Mouse (Mus musculus): ENCODE measurements around the gene Barhl2. TPM values are rescaled to one million over a fixed set of nuclear protein-coding genes. Genes with fewer than 3 reads are reported as not detected.
A peak's percentile ranks its signal among the peaks of the same experiment; 100 is the strongest.

The Barhl2 gene
- polyA plus RNA-seq, 1 experiment from 2014 or later = 2.3 TPM

- ATAC-seq (ENCODE audit: low read depth) = peak; percentile 33; the same call in 1 of the 2 replicates
- peaks cover 29% of the 10 kb centered on the region for H3K4me1 ChIP-seq (replicated peaks)
- H3K36me3 ChIP-seq = no peaks in the 10 kb centered on the region
- WGBS = under 1% methylated on average over 41 of the region's 45 CpGs
- H3K27me3 ChIP-seq = peaks cover 94% of the 10 kb centered on the region
- peak overlapping the region; percentile 26; the same call in 1 of the 2 replicates for H3K4me2 ChIP-seq
- no peaks in the 10 kb centered on the region for H3K9me3 ChIP-seq
- peak overlapping the region; percentile 24 for H3K4me3 ChIP-seq
- H3K9ac ChIP-seq = 0 out of 2 replicates have a peak overlapping the region, but pooled peaks have one; percentile 38
- 0 out of 2 replicates have a peak overlapping the region, but pooled peaks have one; percentile 28 for H3K27ac ChIP-seq (replicated peaks)
These were observed 4.6 kb downstream of the Barhl2 start for GRCm38 (mm10) chr5:106453181-106453885.

- WGBS = 11% methylated on average over 2 of the region's 4 CpGs
- H3K27ac ChIP-seq (replicated peaks) = no peak overlapping the region
- H3K36me3 ChIP-seq = no peaks in the 10 kb centered on the region
- H3K9me3 ChIP-seq = no peaks in the 10 kb centered on the region
- peaks cover 94% of the 10 kb centered on the region for H3K27me3 ChIP-seq
- H3K4me2 ChIP-seq = no peak overlapping the region
- H3K4me1 ChIP-seq (replicated peaks) = peaks cover 27% of the 10 kb centered on the region
- ATAC-seq (ENCODE audit: low read depth) = no peak
- no peak overlapping the region for H3K9ac ChIP-seq
- H3K4me3 ChIP-seq = peak overlapping the region; percentile 24; the same call in 1 of the 2 replicates
These were observed 5.3 kb downstream of the Barhl2 start for GRCm38 (mm10) chr5:106452686-106453085.

- Histone ChIP-seq H3K9ac (0 out of 2 replicates have a peak overlapping the region, but pooled peaks have one; percentile 45), H3K4me1 (replicated peaks) (peaks cover 20% of the 10 kb centered on the region), H3K27me3 (peaks cover 95% of the 10 kb centered on the region), H3K36me3 (no peaks in the 10 kb centered on the region), H3K4me3 (peak overlapping the region; percentile 22), H3K4me2 (peak overlapping the region; percentile 20; the same call in 1 of the 2 replicates), H3K9me3 (no peaks in the 10 kb centered on the region), H3K27ac (replicated peaks) (no peak overlapping the region)
- WGBS = under 1% methylated on average over 32 of the region's 32 CpGs
- ATAC-seq (ENCODE audit: low read depth) = no peak
These were observed 6.1 kb downstream of the Barhl2 start for GRCm38 (mm10) chr5:106451681-106452440.

- no peak for ATAC-seq (ENCODE audit: low read depth)
- Histone ChIP-seq H3K9ac (no peak overlapping the region), H3K4me1 (replicated peaks) (peaks cover 25% of the 10 kb centered on the region), H3K27ac (replicated peaks) (no peak overlapping the region), H3K27me3 (peaks cover 99% of the 10 kb centered on the region), H3K9me3 (no peaks in the 10 kb centered on the region), H3K4me2 (peak overlapping the region; percentile 22; the same call in 1 of the 2 replicates), H3K36me3 (no peaks in the 10 kb centered on the region), H3K4me3 (no peak overlapping the region)
- 8% methylated on average over 5 of the region's 5 CpGs for WGBS
These were observed 7.4 kb downstream of the Barhl2 start for GRCm38 (mm10) chr5:106450426-106451160.

- Histone ChIP-seq H3K4me1 (replicated peaks) (peaks cover 25% of the 10 kb centered on the region), H3K4me2 (peak overlapping the region; percentile 22; the same call in 1 of the 2 replicates), H3K9me3 (no peaks in the 10 kb centered on the region), H3K27me3 (peaks cover 99% of the 10 kb centered on the region), H3K27ac (replicated peaks) (no peak overlapping the region), H3K4me3 (no peak overlapping the region), H3K9ac (no peak overlapping the region), H3K36me3 (no peaks in the 10 kb centered on the region)
- 11% methylated on average over 4 of the region's 4 CpGs for WGBS
- ATAC-seq (ENCODE audit: low read depth) = no peak
These were observed 8.1 kb downstream of the Barhl2 start for GRCm38 (mm10) chr5:106449720-106450425.

- peak overlapping the region; percentile 15; the same call in 1 of the 2 replicates for H3K4me2 ChIP-seq
These were observed 9.2 kb downstream of the Barhl2 start for GRCm38 (mm10) chr5:106448798-106449125.

GRCm38 (mm10) chr5:106447951-106448797 is 9.8 kb downstream of the Barhl2 start:
- Histone ChIP-seq H3K27me3 (peaks cover 97% of the 10 kb centered on the region), H3K4me2 (peak overlapping the region; percentile 15; the same call in 1 of the 2 replicates), H3K36me3 (no peaks in the 10 kb centered on the region), H3K9me3 (no peaks in the 10 kb centered on the region), H3K4me1 (replicated peaks) (peaks cover 21% of the 10 kb centered on the region), H3K4me3 (peak overlapping the region; percentile 5; the same call in 1 of the 2 replicates), H3K27ac (replicated peaks) (no peak overlapping the region), H3K9ac (no peak overlapping the region)
- 2% methylated on average over 50 of the region's 50 CpGs for WGBS
- ATAC-seq (ENCODE audit: low read depth) = no peak

More at GRCm38 (mm10) chr5:106448798-106449125, 9.2 kb downstream of the Barhl2 start:
- peaks cover 25% of the 10 kb centered on the region for H3K4me1 ChIP-seq (replicated peaks)
- ATAC-seq (ENCODE audit: low read depth) = no peak
- peaks cover 97% of the 10 kb centered on the region for H3K27me3 ChIP-seq
- no peak overlapping the region for H3K27ac ChIP-seq (replicated peaks)
- WGBS = 0% methylated on average over 6 of the region's 6 CpGs
- no peak overlapping the region for H3K4me3 ChIP-seq
- no peak overlapping the region for H3K9ac ChIP-seq
- no peaks in the 10 kb centered on the region for H3K9me3 ChIP-seq
- H3K36me3 ChIP-seq = no peaks in the 10 kb centered on the region

GRCm38 (mm10) chr5:106447091-106447820 is 10.7 kb downstream of the Barhl2 start:
- ATAC-seq (ENCODE audit: low read depth) = no peak
- H3K27me3 ChIP-seq = peaks cover 94% of the 10 kb centered on the region
- no peaks in the 10 kb centered on the region for H3K9me3 ChIP-seq
- H3K4me1 ChIP-seq (replicated peaks) = peaks cover 19% of the 10 kb centered on the region
- no peaks in the 10 kb centered on the region for H3K36me3 ChIP-seq
- H3K9ac ChIP-seq = no peak overlapping the region
- no peak overlapping the region for H3K4me2 ChIP-seq
- H3K4me3 ChIP-seq = no peak overlapping the region
- H3K27ac ChIP-seq (replicated peaks) = no peak overlapping the region
- WGBS = 23% methylated on average over 14 of the region's 14 CpGs

- no peak overlapping the region for H3K9ac ChIP-seq
- H3K4me3 ChIP-seq = no peak overlapping the region
- peaks cover 15% of the 10 kb centered on the region for H3K4me1 ChIP-seq (replicated peaks)
- ATAC-seq (ENCODE audit: low read depth) = peak; percentile 70; the same call in 1 of the 2 replicates
- no peaks in the 10 kb centered on the region for H3K9me3 ChIP-seq
- no peaks in the 10 kb centered on the region for H3K36me3 ChIP-seq
- WGBS = 4% methylated on average over 8 of the region's 8 CpGs
- H3K27ac ChIP-seq (replicated peaks) = no peak overlapping the region
- H3K4me2 ChIP-seq = no peak overlapping the region
- H3K27me3 ChIP-seq = peaks cover 90% of the 10 kb centered on the region
These were observed 11.4 kb downstream of the Barhl2 start for GRCm38 (mm10) chr5:106446593-106446992.

GRCm38 (mm10) chr5:106445681-106446080 is 12.3 kb downstream of the Barhl2 start:
- Histone ChIP-seq H3K27ac (replicated peaks) (no peak overlapping the region), H3K9ac (no peak overlapping the region), H3K4me1 (replicated peaks) (peaks cover 12% of the 10 kb centered on the region), H3K9me3 (no peaks in the 10 kb centered on the region), H3K27me3 (peaks cover 90% of the 10 kb centered on the region), H3K4me3 (no peak overlapping the region), H3K36me3 (no peaks in the 10 kb centered on the region), H3K4me2 (no peak overlapping the region)
- ATAC-seq (ENCODE audit: low read depth) = no peak
- 80% methylated on average over 3 of the region's 3 CpGs for WGBS
